Mouse (Mus musculus) liver, embryonic 14.5 days (tissue): Measurements from ENCODE around the gene Pqlc3. TPM values are rescaled to one million over a fixed set of nuclear protein-coding genes. Genes with fewer than 3 reads are reported as not detected.

Experiments used
- ATAC-seq: fragments of 200-750 bp; cut with Nextera tagmentation; 2 replicates; pipeline ENCODE4 v1.8.0; 2017; ENCODE audit warnings: moderate number of reproducible peaks, mild to moderate bottlenecking, moderate library complexity; ENCODE audit not compliant: insufficient read depth
- DNase-seq, 3 experiments: peaks; one replicate each; pipeline ENCODE4 v3.0.0-alpha.2; 2012 to 2013; ENCODE audit warnings: low read depth in 3 of 3, low spot score in 3 of 3
- H3K27ac ChIP-seq: fragments of 300-500 bp; sonication (generic); 2 replicates; pipeline ENCODE4 v1.5.1; 2014; ENCODE audit warnings: moderate library complexity, mild to moderate bottlenecking, control low read depth, inconsistent platforms
- H3K27me3 ChIP-seq: fragments of 300-500 bp; sonication (generic); 2 replicates; pipeline ENCODE4 v1.6.1; 2014; ENCODE audit warnings: mild to moderate bottlenecking, low read length, moderate library complexity; ENCODE audit not compliant: control insufficient read depth, insufficient read depth
- H3K36me3 ChIP-seq: fragments of 300-500 bp; sonication (generic); replicated peaks from 2 replicates; pipeline ENCODE4 v1.6.1; 2014; ENCODE audit warnings: low read depth; ENCODE audit not compliant: control insufficient read depth, insufficient read depth
- H3K4me1 ChIP-seq, 2 experiments: fragments of 200-500 bp in 1 of 2; fragments of 300-500 bp in 1 of 2; sonication (generic) in 1 of 2; replicated peaks; 2 replicates each; pipeline ENCODE4 v1.6.1; 2012 to 2014; ENCODE audit warnings: antibody characterized with exemption in 1 of 2, inconsistent platforms in 1 of 2, low read length in 1 of 2; ENCODE audit not compliant: control insufficient read depth in 2 of 2, insufficient read depth in 2 of 2
- H3K4me2 ChIP-seq: fragments of 300-500 bp; sonication (generic); 2 replicates; pipeline ENCODE4 v1.6.1; 2014; ENCODE audit warnings: low read depth, mild to moderate bottlenecking, control low read depth, moderate library complexity
- H3K4me3 ChIP-seq, 2 experiments: fragments of 200-500 bp in 1 of 2; fragments of 300-500 bp in 1 of 2; sonication (generic) in 1 of 2; 2 replicates each; pipeline ENCODE4 v1.5.1; 2012 to 2014; ENCODE audit warnings: low read depth in 2 of 2, low read length in 2 of 2, mild to moderate bottlenecking in 2 of 2, control low read depth in 1 of 2, inconsistent platforms in 1 of 2, moderate library complexity in 1 of 2; ENCODE audit not compliant: insufficient read depth in 1 of 2
- H3K9ac ChIP-seq: fragments of 300-500 bp; sonication (generic); replicated peaks from 2 replicates; pipeline ENCODE4 v1.6.1; 2014; ENCODE audit warnings: mild to moderate bottlenecking, control low read depth, moderate library complexity
- H3K9me3 ChIP-seq: fragments of 300-500 bp; sonication (generic); 2 replicates; pipeline ENCODE4 v1.6.1; 2016; ENCODE audit warnings: low read length, mixed read lengths; ENCODE audit not compliant: control insufficient read depth
- CTCF ChIP-seq: IDR thresholded peaks from 2 replicates; pipeline ENCODE4 v1.5.1; 2016; ENCODE audit warnings: antibody characterized with exemption, low read depth, control low read depth
- EP300 ChIP-seq: IDR thresholded peaks from 2 replicates; pipeline ENCODE4 v1.6.1; 2016; ENCODE audit warnings: antibody characterized with exemption, low read depth
- WGBS: fragments of 180-500 bp; shearing (Covaris S2); extraction: QIAGEN DNeasy Blood & Tissue Kit; methylation state at CpG from one replicate; pipeline ENCODE4 v1.1.7; 2014; ENCODE audit not compliant: insufficient replicate concordance; 5-methylcytosine and 5-hydroxymethylcytosine counted together
- polyA plus RNA-seq, 2 experiments: library from polyadenylated mRNA; depleted of rRNA in 1 of 2; stranded (reverse) in 1 of 2; unstranded in 1 of 2; fragments of >200 nt; fragmentation: Nextera tagmentation in 1 of 2; extraction: Ambion mirVana in 1 of 2; gene quantifications; 2 replicates each; pipeline versions ENCODE4 v1.2.1 to v1.2.3; 2012 to 2014

Gene Pqlc3
- polyA plus RNA-seq, 2 experiments = 3.3 to 5.0 TPM

- no peak overlapping the region for H3K27ac ChIP-seq
- H3K9me3 ChIP-seq = no peaks in the 10 kb centered on the region
- no peak overlapping the region for H3K4me3 ChIP-seq
- DNase-seq (no peak), ATAC-seq (no peak)
- no peak overlapping the region for H3K9ac ChIP-seq
- no peak overlapping the region for H3K4me2 ChIP-seq
- 26% methylated on average over 4 of the region's 4 CpGs for WGBS
- no peaks in the 10 kb centered on the region for H3K36me3 ChIP-seq
- no peaks in the 10 kb centered on the region for H3K4me1 ChIP-seq
- H3K27me3 ChIP-seq = no peaks in the 10 kb centered on the region
- TF ChIP-seq EP300 (no peak), CTCF (peak; percentile 66)
Observed at GRCm38 (mm10) chr12:17018468-17018867, 18.3 kb upstream of the Pqlc3 start.

- H3K9me3 ChIP-seq = no peaks in the 10 kb centered on the region
- H3K9ac ChIP-seq = no peak overlapping the region
- WGBS = 47% methylated on average over 2 of the region's 2 CpGs
Observed at GRCm38 (mm10) chr12:17015711-17016110, 15.5 kb upstream of the Pqlc3 start.

GRCm38 (mm10) chr12:17012067-17012899 is 12.1 kb upstream of the Pqlc3 start:
- WGBS = 58% methylated on average over 2 of the region's 2 CpGs
- DNase-seq (no peak), ATAC-seq (0 out of 2 replicates have a peak, but pooled peaks have one; percentile 8)
- Histone ChIP-seq H3K4me2 (no peak overlapping the region), H3K27ac (no peak overlapping the region), H3K27me3 (no peaks in the 10 kb centered on the region), H3K9me3 (no peaks in the 10 kb centered on the region), H3K4me3 (no peak overlapping the region), H3K4me1 (no peaks in the 10 kb centered on the region), H3K9ac (no peak overlapping the region), H3K36me3 (no peaks in the 10 kb centered on the region)
- TF ChIP-seq CTCF (no peak), EP300 (no peak)

More at GRCm38 (mm10) chr12:17015711-17016110, 15.5 kb upstream of the Pqlc3 start:
- Histone ChIP-seq H3K4me3 (no peak overlapping the region), H3K27ac (no peak overlapping the region), H3K36me3 (no peaks in the 10 kb centered on the region), H3K4me1 (no peaks in the 10 kb centered on the region), H3K4me2 (no peak overlapping the region), H3K27me3 (no peaks in the 10 kb centered on the region)
- DNase-seq (no peak), ATAC-seq (no peak)
- no peak for TF ChIP-seq CTCF
- no peak for TF ChIP-seq EP300

- Histone ChIP-seq H3K4me2 (peak within 1 kb of the TSS; percentile 56), H3K4me1 (no peaks in the 10 kb centered on the region), H3K27ac (no peak within 1 kb of the TSS), H3K4me3 (peak within 1 kb of the TSS; percentile 12 to 14), H3K27me3 (no peaks in the 10 kb centered on the region), H3K9me3 (no peaks in the 10 kb centered on the region), H3K36me3 (no peaks in the 10 kb centered on the region), H3K9ac (no peak within 1 kb of the TSS)
- WGBS = 7% methylated on average over 29 of the region's 29 CpGs
- peak; percentile 45 to 52 (median 50) for DNase-seq
- peak; percentile 50; the same call in 1 of the 2 replicates for ATAC-seq
- TF ChIP-seq CTCF (peak; percentile 95), EP300 (no peak)
Observed at GRCm38 (mm10) chr12:17011100-17011870, 11.1 kb upstream of the Pqlc3 start, which contains the start of gene 2410004P03Rik. Gene 2410004P03Rik (minus strand): TSS chr12:17011727.

- no peak overlapping the region for H3K4me3 ChIP-seq
- no peak overlapping the region for H3K4me2 ChIP-seq
- ATAC-seq (no peak), DNase-seq (no peak)
- no peak overlapping the region for H3K27ac ChIP-seq
- no peaks in the 10 kb centered on the region for H3K27me3 ChIP-seq
- H3K36me3 ChIP-seq = no peaks in the 10 kb centered on the region
- TF ChIP-seq CTCF (peak; percentile 51), EP300 (no peak)
- H3K4me1 ChIP-seq = no peaks in the 10 kb centered on the region
- 75% methylated on average over 6 of the region's 6 CpGs for WGBS
- no peak overlapping the region for H3K9ac ChIP-seq
- no peaks in the 10 kb centered on the region for H3K9me3 ChIP-seq
Observed at GRCm38 (mm10) chr12:17009466-17009865, 9.3 kb upstream of the Pqlc3 start.
